Mouse (Mus musculus) gastrocnemius, postnatal 10 days (tissue): ENCODE measurements around the gene Dctd. TPM values are rescaled to one million over a fixed set of nuclear protein-coding genes. Genes with fewer than 3 reads are reported as not detected.

Experiments
- DNase-seq: peaks from one replicate; pipeline ENCODE4 v3.0.0; 2021; ENCODE audit warnings: mixed read lengths
- long read RNA-seq, 2 experiments: library from polyadenylated mRNA; stranded (forward); transcript quantifications; one replicate each; pipeline ENCODE4 v2.0.0; 2021
- total RNA-seq, 2 experiments: library from RNA; stranded (reverse); gene quantifications; 2 replicates each; pipeline ENCODE4 v1.2.3; 2021

Gene Dctd
- total RNA-seq: 1 to 10 TPM; 3.9 to 4.8 TPM
- long read RNA-seq, experiment 1, partial matches to known transcripts: 1 of 4 reads
- long read RNA-seq, experiment 1, other reads (novel, unspliced or antisense): 1 of 4 reads
- long read RNA-seq, experiment 2, partial matches to known transcripts: 0 of 5 reads
- long read RNA-seq, experiment 2, other reads (novel, unspliced or antisense): 0 of 5 reads

DNA sequence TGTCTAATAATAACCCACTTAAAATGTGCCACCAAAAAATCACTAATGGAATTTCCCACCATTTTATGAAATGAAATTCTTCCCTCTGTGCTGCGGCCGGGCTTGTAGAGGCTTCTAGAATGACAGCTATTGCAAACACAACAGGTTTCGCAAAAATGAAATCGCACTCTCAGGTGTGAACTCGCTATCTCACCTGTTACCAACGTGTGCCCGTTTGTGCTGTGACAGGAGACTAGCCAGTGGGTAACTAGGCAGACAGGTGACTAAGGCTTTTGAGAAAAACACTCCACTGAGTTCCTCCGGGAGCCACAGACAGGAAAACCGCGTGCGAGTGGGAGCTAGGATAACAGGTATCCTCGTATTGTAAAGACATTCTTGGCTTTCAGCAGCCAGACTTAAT is at the start of gene Dctd:
Gene Dctd (plus strand): TSS at position 301 of the 400 bp plus-strand sequence.
- no peak for DNase-seq

GRCm38 (mm10) chr8:48053611-48054010 is 45.3 kb upstream of the Dctd start:
- DNase-seq: no peak

- DNase-seq: no peak
These were observed 35.3 kb upstream of the Dctd start for GRCm38 (mm10) chr8:48063526-48064072.

DNA sequence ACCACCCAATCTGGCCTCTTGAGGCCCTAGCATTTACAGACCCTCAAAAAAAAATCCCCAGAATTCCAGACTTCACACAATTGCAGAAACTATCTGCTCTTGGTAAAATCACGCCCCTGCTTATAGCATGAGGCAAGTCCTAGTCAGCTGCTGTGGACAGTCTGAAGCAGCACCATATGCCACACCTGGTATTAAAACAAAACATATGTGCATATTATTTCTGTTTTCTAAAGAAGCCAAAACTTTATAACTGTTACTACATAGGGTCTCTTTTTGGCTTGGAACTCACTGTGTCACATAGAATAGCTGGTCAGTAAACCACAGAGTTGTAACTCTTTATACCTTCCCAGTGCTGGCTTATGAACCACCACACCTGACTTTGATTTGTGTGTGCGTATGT is 24.7 kb upstream of the Dctd start:
- DNase-seq: no peak

DNA sequence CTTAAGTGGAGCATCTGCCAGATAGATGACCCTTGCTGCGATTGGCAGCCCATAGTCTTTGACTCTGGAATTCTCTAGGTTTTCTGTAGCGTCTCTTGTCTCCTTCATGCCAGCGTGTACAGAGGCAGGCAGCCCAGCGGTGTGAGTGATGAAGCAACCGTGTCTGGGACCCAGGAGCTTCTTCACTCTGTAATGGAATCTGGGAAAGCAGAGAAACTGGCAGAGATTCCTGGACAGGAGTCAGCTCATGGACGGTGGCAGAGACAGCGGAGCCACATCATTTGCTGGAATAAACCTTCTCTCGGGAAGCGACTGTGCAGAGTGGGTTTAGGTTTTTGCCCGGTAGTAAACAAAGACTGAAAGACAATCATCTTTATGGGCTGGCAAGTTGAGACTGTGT is 16.5 kb upstream of the Dctd start:
- DNase-seq: peak; percentile 29

- no peak for DNase-seq
These were observed 8.2 kb upstream of the Dctd start for GRCm38 (mm10) chr8:48090661-48091060.

- DNase-seq: no peak
These were observed 3.5 kb upstream of the Dctd start for GRCm38 (mm10) chr8:48095378-48095777.

DNA sequence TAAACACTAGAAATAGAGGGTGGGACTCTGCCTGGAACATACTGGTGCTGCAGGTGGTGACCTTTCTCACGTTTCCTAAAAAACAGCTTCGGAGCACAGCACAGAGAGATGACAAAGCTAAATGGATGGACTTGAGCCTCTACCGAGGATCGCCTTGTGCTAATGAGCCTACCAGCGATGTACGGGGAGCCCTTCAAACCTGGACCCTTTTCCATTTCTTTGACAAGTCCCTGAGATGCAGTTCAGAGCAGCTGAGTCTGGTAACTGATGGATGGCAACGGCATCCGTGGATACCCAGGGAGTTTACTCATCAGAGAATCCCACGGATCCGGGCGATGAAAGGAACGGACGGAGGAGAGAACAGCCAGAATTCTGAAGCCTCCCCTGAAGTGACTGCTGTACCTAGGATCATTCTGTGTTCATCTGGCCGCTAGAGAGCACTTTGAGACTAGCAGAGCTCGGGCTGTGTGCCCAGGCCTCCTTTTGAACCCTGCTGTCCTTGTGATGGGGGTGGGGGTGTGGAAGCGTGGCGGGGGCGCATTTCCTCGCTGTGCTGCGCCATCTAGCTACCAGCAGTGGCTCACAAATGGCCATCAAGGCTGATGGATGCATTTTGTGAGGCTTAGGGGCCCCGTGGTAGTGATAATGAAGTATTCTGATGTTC is 1.6 kb upstream of the Dctd start:
- peak; percentile 63 for DNase-seq

DNA sequence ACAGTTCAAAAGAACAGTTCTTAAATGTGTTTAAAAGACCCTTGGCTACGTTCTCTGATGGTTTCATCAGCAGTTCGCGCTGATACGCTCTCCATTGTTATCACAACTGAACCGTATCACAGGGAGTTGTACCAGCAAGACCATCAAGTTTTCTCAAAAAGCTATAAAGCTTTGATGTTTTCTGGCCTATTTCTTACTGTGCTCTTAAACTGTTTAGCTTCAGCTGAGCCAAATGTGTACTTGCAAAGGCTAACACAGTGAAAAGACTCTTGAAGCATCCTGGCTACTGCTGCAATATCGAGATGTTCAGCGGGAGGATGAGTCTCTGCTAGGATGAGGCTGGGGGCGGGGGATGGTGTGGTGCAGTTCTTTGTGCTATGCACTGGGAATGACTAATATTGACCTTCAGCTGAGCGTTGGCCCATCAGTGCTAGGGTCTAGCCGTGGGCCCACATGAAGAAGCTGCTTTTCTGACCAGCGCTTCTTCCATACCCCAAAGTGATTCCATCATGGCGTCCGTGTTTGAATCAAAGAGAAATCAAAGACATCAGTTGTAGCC is 732 bp upstream of the Dctd start:
- no peak for DNase-seq

- no peak for DNase-seq
These were observed 1.4 kb downstream of the Dctd start for GRCm38 (mm10) chr8:48100100-48100787.

DNA sequence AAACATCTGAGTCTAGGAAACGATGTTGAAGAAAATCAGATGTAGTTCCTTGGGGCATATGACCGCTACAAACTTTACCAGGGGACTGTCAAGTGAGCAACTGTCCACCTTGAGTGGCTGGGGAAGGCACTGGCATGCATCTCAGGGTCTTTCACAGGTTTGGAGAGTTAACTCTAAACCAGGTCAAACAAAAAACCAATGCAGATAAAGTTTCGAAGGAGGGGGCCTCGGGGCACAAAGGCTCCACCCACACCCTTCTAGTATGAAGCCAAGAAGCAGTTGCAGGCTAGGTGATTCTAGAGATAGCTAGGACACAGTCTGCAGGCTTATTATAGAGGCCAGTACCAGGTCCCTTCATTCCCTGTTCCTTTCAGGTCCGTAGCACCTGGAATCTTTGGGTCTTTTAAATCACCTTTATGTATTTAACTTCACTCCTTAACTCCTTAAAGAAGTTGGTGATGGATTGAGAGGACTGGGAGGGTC is 10.5 kb downstream of the Dctd start:
- DNase-seq: no peak

GRCm38 (mm10) chr8:48109856-48110780 is 11.2 kb downstream of the Dctd start:
- peak; percentile 63 for DNase-seq

DNA sequence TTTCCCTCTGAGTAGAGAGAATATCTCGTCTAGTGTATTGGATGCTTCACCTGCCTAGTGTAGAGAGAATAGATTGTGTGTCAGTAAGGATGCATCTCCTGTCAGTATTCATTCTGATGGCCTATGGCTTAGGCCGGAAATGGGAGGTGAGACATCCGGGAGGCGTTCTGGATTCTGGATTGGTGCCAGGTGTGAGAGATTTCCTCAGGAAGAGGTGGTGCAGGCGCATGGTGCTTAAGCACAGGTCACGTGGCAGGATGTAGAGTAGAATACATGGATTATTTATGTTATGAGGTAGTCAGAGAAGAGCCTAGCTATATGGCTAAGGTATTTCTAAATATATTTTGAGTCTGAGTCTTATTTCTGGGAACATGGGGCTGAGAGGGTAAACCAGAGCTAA is 15.7 kb downstream of the Dctd start:
- no peak for DNase-seq

GRCm38 (mm10) chr8:48122991-48123390 is 24.1 kb downstream of the Dctd start:
- no peak for DNase-seq

- DNase-seq: no peak
These were observed 26.0 kb downstream of the Dctd start for GRCm38 (mm10) chr8:48124857-48125256.

- no peak for DNase-seq
These were observed 28.1 kb downstream of the Dctd start for GRCm38 (mm10) chr8:48126954-48127353.

- DNase-seq: no peak
These were observed 31.4 kb downstream of the Dctd start for GRCm38 (mm10) chr8:48130266-48130665.

- no peak for DNase-seq
These were observed 34.4 kb downstream of the Dctd start for GRCm38 (mm10) chr8:48133321-48133720.

- no peak for DNase-seq
These were observed 38.1 kb downstream of the Dctd start for GRCm38 (mm10) chr8:48136804-48137650.

GRCm38 (mm10) chr8:48137651-48137937 is 38.7 kb downstream of the Dctd start:
- no peak for DNase-seq

- DNase-seq: no peak
These were observed 42.1 kb downstream of the Dctd start for GRCm38 (mm10) chr8:48141023-48141422.
